Mouse (Mus musculus) lung, adult 2 months (tissue): ENCODE results near the gene Soga3.

Experiments
- CTCF ChIP-seq: fragments of 200-500 bp; IDR thresholded peaks from 2 replicates; pipeline ENCODE4 v1.5.1; 2011; ENCODE audit warnings: mild to moderate bottlenecking, low read length, control low read depth; ENCODE audit not compliant: insufficient read depth
- POLR2A ChIP-seq: fragments of 200-500 bp; IDR thresholded peaks from 2 replicates; pipeline ENCODE4 v1.6.1; 2011; ENCODE audit warnings: low read depth, mild to moderate bottlenecking, control low read depth, low read length, borderline replicate concordance; ENCODE audit errors: extremely low read depth

DNA sequence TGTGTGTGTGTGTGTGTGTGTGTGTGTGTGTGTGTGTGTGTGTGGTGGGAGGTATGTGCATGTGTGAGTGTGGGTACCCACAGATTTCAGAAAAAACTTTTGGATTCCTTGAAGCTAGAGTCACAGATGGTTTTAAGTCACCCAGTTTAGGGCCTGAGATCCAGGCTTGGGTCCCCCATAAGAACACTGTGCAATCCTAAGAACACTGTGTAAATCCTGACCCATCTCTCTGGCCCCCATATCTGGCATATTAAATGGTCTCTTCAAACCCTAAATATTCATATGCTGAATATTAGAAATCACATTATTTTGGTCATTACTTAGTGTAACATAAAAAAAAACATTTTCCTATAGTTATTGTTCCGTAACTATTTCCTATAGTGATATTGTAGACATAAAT lies 73.3 kb downstream of the Soga3 start:
- no peak for TF ChIP-seq CTCF
- no peak for TF ChIP-seq POLR2A
